Mouse (Mus musculus) cerebellum, adult 2 months (tissue): ENCODE results near the gene 9930111J21Rik2. TPM values are rescaled to one million over a fixed set of nuclear protein-coding genes. Genes with fewer than 3 reads are reported as not detected.
"Not testable (repeated sequence)": the region's sequence is repeated elsewhere in the genome, so short reads cannot be mapped to it uniquely, and the experiment has no call there.

Experiments
- DNase-seq, 2 experiments: peaks; one replicate each; pipeline ENCODE4 v3.0.0; 2021
- H3K27ac ChIP-seq: fragments of 200-500 bp; 2 replicates; pipeline ENCODE4 v1.5.1; 2012; ENCODE audit warnings: low read length, control low read depth, inconsistent platforms; ENCODE audit not compliant: insufficient read depth
- H3K27me3 ChIP-seq: fragments of 200-500 bp; 2 replicates; pipeline ENCODE4 v1.6.1; 2012; ENCODE audit warnings: inconsistent platforms, mild to moderate bottlenecking, low read length, moderate library complexity; ENCODE audit not compliant: control insufficient read depth, insufficient read depth
- H3K4me1 ChIP-seq: fragments of 200-500 bp; 2 replicates; pipeline ENCODE4 v1.6.1; 2011; ENCODE audit warnings: low read length; ENCODE audit not compliant: control insufficient read depth, insufficient read depth
- H3K4me3 ChIP-seq: fragments of 200-500 bp; replicated peaks from 2 replicates; pipeline ENCODE3; 2011; ENCODE audit warnings: mild to moderate bottlenecking, low read depth, low read length, control low read depth; ENCODE audit not compliant: insufficient read depth
- CTCF ChIP-seq: fragments of 200-500 bp; IDR thresholded peaks from 2 replicates; pipeline ENCODE4 v1.5.1; 2011; ENCODE audit warnings: low read depth, mild to moderate bottlenecking, control low read depth, low read length, moderate library complexity, borderline replicate concordance; ENCODE audit not compliant: insufficient read depth
- POLR2A ChIP-seq: fragments of 200-500 bp; IDR thresholded peaks from 2 replicates; pipeline ENCODE4 v1.6.1; 2011; ENCODE audit warnings: low read length, control low read depth, borderline replicate concordance; ENCODE audit not compliant: insufficient read depth
- whole genome bisulfite sequencing: fragments of 180-500 bp; shearing (Covaris S2); methylation state at CpG from one replicate; pipeline ENCODE4 v1.1.7; 2018; 5-methylcytosine and 5-hydroxymethylcytosine counted together
- polyA plus RNA-seq: library from polyadenylated mRNA; depleted of rRNA; stranded (reverse); fragments of >200 nt; gene quantifications from 2 replicates; pipeline ENCODE4 v1.2.3, GENCODE M21; 2012

Gene 9930111J21Rik2
- polyA plus RNA-seq, 1 experiment: 0.88 TPM

DNA sequence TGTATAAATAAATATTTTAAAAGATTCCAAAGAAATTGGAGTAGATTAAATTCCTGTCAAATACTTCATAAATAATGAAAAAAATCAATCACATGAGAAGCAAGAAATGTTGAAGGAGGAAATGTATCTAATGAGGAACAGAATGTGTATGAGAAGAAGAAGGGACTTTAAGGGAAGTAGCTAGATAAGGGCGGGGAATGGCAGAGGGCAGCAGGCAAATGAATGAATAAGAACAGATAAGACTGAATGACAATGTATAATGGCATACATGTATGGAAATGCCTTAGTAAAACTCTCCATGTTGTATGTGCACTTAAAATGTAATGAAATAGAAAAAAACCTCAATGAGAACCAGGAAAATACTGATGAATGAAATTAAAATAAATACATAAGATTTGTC lies 17.3 kb upstream of the 9930111J21Rik2 start:
- no peaks in the 10 kb centered on the region for H3K4me1 ChIP-seq
- no peak for DNase-seq
- H3K4me3 ChIP-seq: no peak overlapping the region
- no peak for TF ChIP-seq CTCF
- no peak for TF ChIP-seq POLR2A
- H3K27ac ChIP-seq: no peak overlapping the region
- no peaks in the 10 kb centered on the region for H3K27me3 ChIP-seq
- WGBS: 96% methylated on average over 1 of the region's 1 CpGs

DNA sequence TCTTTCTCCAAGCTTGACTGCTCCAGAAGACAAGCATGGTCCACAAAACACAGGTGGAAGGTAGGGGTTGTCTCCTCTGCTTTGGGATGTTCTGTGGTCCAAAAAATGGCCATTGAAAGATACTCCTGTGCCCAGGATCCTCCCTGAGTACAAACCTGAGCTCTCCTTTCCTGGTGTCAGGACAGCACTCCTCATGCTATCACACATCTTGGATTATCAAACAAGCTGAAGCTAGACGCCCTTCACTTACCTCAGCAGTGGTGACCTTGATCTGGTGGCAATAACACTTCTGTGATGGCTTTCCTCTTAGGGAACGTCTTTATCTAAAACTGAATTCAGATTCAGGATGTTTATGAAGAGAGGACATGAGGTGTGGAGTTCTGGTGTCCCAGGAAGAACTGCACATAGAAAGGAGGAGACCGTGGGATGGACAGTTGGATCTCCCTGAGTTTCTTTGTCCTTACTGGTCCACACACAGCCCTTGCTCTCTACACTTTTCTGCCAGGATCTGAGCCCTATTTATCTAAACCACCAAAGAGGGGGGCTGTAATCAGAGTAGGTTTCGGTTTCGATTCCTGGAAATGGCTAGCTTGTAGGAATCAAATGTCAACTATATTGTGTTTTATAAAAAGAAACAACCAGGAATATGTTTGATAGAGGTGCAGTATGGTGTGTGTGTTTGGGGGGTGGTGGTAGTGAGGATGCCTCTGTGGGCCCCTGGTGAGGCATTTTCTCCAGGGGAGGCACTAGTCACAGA lies 12.8 kb upstream of the 9930111J21Rik2 start, which contains the start of gene Tgtp2:
Gene Tgtp2 (minus strand): TSS at position 494 of the 757 bp plus-strand sequence.
- H3K4me3 ChIP-seq, H3K27me3 ChIP-seq, DNase-seq, H3K4me1 ChIP-seq, H3K27ac ChIP-seq: not testable (repeated sequence)
- WGBS: 71% methylated on average over 5 of the region's 5 CpGs

DNA sequence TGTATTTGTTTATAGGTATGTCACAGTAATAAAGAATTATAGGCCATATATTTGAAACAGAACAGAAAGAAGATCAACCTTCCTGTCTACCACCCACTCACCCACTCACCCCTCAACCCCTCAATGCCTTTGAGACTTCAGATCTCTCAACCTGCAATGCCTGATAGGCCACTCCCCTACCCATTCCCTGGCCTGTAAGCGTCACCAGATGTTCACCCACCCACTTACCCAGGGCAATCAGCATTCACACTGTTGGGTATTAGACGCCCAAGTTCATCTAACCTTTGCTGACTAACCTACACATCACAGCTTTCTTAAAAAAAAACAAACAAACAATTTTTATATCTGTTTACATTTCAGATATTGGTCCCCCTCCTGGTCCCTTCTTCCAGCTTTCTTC lies 10.8 kb upstream of the 9930111J21Rik2 start:
- H3K27ac ChIP-seq: not testable (repeated sequence)

DNA sequence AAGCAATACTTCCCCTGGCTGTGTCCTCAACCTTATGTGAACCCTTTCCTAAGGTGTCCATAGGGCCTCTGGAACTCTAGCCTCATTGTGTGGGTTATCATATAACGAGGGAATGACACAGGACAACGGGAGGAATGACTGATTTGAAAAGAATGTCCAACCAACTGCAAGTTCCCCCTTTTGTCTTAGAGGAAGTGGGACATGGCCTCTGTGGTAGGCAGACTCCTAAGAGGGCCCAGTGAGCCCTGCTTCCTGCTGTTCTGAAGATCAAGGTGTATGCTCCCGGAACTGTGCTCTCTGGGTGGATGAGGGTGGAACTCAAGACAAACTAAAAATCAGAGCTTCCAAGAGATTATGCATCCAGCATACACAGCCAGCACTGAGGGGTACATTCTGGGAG lies 9.0 kb upstream of the 9930111J21Rik2 start:
- not testable (repeated sequence) for H3K4me3 ChIP-seq, H3K27me3 ChIP-seq, H3K27ac ChIP-seq, H3K4me1 ChIP-seq, DNase-seq
- 77% methylated on average over 2 of the region's 3 CpGs for WGBS

More for the DNA sequence above, 10.8 kb upstream of the 9930111J21Rik2 start:
- not testable (repeated sequence) for DNase-seq, H3K4me3 ChIP-seq, H3K4me1 ChIP-seq, H3K27me3 ChIP-seq
- WGBS: 81% methylated on average over 2 of the region's 2 CpGs

DNA sequence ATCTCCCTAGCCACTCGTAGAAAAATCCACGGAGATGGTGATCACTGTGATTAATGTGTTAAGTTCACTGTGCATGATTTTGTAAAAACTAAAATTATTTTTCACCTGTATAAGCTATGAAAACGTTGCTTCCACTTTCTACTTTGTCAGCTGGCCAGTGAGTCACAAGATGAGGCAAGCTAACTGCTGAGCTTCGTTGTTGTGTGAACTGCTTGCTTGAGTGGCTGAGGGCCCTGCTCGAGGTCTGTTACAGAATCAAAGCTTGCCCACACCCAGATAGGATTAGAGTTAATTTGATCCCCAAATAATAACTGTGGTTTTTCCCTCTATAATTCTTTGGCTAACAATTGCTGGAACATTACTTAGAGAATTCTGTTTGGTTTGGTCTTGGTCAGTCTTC lies 852 bp upstream of the 9930111J21Rik2 start:
- H3K27ac ChIP-seq, H3K4me3 ChIP-seq, DNase-seq, H3K4me1 ChIP-seq, H3K27me3 ChIP-seq: not testable (repeated sequence)
- no CpG with 5 or more reads among the region's 5 CpGs for WGBS

DNA sequence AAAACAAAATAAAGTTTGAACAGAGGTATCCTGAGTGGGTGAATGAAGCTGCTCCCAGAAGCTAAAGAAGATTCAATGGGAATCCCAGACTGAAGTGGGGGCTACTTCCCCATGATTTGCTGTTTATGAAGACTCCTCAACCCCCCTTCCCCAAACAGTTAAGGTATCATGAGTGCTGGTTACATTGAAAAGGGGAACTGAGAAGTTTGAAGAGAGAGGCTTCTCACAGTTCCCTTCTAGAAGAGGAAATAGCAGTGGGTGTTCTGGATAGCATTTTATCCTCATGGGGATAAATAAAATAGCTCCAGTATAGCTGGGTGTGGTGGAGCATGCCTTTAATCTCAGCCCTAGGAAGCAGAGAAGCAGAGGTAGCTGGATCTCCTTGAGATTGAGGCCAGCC lies 978 bp downstream of the 9930111J21Rik2 start:
- H3K27me3 ChIP-seq, H3K4me1 ChIP-seq, H3K4me3 ChIP-seq, H3K27ac ChIP-seq, DNase-seq: not testable (repeated sequence)

DNA sequence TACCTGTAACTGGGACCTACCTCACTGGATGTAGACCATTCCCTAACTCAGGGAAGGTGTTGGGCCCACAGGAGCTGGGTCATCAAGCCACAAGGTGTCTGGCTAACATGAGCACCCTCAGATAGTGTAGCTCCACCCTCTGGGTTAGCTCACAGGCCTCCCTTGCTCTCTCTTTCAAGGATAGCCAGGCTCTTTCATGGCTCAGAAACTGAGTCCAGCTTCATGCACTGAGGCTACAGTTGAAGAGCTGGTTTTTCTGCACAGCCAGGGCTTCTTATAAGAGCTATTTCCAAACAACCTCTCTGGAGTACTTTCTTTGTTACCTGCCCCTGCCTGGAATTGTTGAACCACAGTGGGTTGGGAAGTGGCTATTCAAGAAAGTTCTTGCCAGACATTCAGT lies 39.0 kb downstream of the 9930111J21Rik2 start:
- not testable (repeated sequence) for H3K4me3 ChIP-seq, DNase-seq, H3K27ac ChIP-seq, H3K4me1 ChIP-seq, H3K27me3 ChIP-seq

DNA sequence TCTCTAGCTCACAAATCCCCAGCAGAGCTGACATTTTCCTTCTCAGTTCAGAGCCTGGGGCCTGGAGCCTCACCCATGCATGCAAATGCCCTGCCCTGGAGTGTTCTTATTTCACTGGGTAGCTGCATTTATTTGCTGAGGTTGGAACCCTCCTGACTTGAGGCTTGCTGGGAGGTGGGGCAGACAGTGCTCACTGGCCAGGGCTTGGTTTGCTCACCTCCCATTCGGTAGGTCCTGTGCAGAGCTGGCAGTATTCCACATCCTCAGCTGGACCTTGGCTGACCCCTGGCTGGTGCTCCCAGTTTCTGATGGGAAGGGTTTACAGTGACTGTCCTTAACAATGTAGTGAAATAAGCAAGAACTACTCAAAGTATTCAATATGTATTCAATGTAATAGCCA lies 44.3 kb downstream of the 9930111J21Rik2 start:
- not testable (repeated sequence) for DNase-seq, H3K4me1 ChIP-seq, H3K27ac ChIP-seq, H3K27me3 ChIP-seq, H3K4me3 ChIP-seq
- WGBS: 7% methylated on average over 1 of the region's 1 CpGs

DNA sequence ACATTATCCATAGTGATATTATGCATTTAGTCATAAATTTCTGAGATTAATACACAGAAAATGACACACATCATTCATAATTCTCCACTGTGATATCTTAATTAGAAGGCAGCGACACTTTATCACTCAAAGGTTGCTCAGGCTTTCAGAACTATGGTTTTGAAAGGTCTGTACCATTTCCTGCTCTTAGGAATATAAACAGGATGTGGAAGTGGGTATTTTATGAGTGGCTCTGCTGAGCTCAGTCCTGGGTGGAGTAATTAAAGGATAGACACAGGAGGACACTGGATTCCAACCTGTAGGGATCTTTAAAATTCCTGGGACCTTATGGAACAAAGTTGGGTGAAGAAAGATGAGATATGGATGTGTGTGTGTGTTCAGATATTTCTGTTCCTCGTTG lies 44.7 kb downstream of the 9930111J21Rik2 start:
- WGBS: 71% methylated on average over 2 of the region's 2 CpGs
- DNase-seq, H3K27me3 ChIP-seq, H3K27ac ChIP-seq, H3K4me1 ChIP-seq, H3K4me3 ChIP-seq: not testable (repeated sequence)

DNA sequence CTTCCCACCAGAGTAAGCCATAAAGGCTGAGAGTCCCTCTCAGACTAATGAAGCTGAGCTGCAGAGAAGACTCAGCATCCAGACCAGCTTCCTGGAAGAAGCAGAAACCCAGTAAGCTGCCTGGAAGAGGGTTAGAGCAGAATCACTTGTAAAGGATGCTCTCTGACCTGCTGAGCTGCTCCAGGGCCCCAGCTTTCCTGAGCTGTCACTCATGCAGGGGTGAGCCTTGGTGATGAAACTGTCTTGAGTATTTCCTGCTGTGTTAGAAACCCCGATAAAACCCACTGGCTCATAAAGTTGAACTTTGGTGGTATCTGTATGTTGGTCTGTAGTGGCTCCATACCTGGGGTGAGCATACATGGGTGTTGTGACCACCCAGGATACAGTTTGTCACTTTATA lies 50.6 kb downstream of the 9930111J21Rik2 start:
- H3K4me1 ChIP-seq, H3K27ac ChIP-seq, DNase-seq, H3K4me3 ChIP-seq, H3K27me3 ChIP-seq: not testable (repeated sequence)
- WGBS: 69% methylated on average over 1 of the region's 1 CpGs

DNA sequence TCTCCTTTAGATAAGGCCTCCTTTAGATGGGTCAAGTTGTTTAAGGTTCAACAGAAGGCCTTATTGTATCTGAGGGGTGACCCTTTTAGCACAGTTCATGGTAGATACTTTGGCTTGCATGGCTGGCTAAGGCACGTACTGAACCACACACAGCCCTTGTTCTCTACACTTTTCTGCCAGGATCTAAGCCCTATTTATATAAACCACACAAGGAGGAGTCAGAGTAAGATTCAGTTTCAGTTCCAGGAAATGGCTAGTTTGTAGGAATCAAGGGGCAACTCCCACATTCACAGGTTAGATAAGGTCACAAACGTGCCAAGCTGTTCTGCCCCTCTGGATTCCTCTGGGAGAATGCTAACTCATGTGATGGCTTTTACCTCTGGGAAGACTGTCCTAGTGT lies 57.0 kb downstream of the 9930111J21Rik2 start, which contains the start of gene Tgtp1:
Gene Tgtp1 (minus strand): TSS at position 155 of the 400 bp plus-strand sequence.
- H3K4me3 ChIP-seq, DNase-seq, H3K27me3 ChIP-seq, H3K27ac ChIP-seq, H3K4me1 ChIP-seq: not testable (repeated sequence)
- WGBS: 79% methylated on average over 2 of the region's 2 CpGs

DNA sequence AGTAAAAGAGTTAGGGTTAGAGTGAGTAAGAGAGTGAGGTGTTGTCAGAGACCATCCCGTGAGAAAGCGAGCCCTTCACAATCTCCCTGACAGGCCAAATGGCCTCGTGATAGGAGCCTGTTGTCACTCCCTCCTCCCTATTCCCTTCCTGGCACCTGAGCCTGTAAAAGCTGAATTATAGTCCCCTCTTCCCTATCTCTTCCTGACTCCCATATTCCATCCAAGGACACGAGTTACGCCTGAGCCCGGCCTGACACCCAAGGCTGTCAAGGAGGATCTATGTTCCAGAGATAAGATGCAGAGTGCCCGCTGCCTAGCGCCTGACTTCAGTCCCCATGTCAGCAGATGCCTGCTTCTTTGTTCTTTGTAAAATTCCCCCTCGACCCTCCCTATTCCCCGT lies 57.7 kb downstream of the 9930111J21Rik2 start:
- DNase-seq, H3K27me3 ChIP-seq, H3K27ac ChIP-seq, H3K4me3 ChIP-seq, H3K4me1 ChIP-seq: not testable (repeated sequence)
- 75% methylated on average over 10 of the region's 10 CpGs for WGBS
